Mouse (Mus musculus) testis, adult 10 weeks (tissue): ENCODE measurements around the gene Tctn1. TPM values are rescaled to one million over a fixed set of nuclear protein-coding genes. Genes with fewer than 3 reads are reported as not detected.

Experiments used
- polyA plus RNA-seq: library from polyadenylated mRNA; stranded (reverse); fragments of 350-450 nt; fragmentation: Illumina TruSeq; extraction: RNeasy Lipid Tissue Mini Kit (QIAGEN cat#74804); gene quantifications from one replicate; pipeline ENCODE4 v1.2.3, GENCODE M21; 2014; ENCODE audit warnings: low read depth, low replicate concordance

Tctn1 gene
- polyA plus RNA-seq, result 8.5 TPM

DNA sequence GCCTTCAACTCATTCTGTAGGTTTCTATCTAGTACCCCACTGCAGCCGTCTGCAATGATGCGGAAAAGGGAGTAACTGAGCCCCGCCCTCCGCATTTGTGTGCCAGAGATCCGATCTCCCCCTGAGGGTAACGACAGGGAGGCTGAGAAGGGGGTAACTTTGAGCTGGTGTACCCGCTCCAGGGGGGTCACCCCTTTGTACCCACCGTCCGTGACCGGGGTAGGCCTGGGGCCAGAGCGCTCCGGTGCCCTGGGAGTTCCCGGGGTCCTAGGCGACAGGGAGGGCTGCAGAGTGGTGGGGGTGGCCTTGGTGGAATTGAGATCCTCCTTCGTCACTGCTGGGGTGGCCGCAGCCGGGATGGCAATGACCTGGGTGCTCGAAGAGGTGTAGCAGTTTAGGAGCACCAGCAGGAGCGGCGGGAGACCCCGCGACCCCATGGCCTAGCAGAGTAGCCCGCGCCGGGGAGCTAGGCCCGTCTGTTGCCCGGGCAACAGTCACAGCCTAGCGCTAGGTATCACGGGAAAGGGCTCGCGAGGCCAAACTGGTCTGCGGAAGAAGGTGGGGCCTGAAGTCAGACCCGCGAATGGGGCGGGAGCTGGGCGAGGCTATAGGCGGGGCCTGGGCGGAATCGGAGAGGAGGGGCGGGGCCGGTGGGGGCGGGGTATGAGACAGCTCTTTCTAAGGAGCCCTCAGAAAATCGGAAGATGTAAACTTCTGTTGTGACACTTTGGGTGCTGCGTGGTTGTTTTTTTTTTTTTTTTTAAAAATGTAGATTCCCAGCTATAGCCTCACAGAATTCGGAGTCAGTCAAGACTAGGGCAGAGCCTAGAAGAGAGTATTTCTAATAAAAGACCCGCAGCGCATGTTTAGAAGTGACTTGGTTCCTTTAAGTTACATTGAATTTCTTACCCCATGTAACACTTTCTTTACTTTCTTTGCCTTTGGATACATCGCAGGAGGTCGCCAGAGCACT, at the start of gene Tctn1:
Tctn1 (minus strand) TSS at position 528 of the 973 bp plus-strand sequence.

DNA sequence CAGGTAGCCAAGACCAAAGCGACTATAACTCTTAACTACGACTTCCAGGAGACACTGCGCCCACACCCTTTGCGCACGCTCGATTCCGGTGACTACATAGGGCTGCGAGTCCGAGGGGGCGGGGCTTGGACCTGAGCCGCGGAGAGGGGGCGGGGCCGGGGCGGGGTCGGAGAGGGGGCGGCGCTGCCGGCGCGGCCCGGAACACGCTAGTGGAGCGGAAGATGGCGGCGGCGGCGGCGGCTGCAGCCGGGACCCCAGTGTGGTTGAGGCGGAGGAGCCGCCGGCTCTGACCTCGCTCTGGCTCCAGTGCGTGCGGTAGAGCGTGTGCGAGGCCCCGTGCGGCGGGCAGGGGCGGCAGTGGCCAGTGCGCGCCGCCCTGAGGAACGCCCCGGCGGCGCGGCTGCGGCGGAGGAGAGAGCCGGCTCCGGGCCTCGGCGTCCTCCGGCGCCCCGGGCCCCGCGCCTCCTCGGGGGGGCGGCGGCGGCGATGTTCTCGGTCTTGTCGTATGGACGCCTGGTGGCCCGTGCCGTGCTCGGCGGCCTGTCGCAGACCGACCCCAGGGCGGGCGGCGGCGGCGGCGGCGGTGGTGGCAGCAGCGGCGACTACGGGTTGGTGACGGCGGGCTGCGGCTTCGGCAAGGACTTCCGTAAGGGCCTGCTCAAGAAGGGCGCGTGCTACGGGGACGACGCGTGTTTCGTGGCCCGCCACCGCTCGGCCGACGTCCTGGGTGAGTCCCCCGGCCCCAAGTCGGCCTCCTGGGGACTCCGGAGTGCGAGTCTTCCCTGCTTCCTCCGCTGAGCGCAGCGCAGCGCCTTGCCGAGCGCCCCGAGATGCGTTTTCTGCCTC, 20.1 kb upstream of the Tctn1 start, which contains the start of gene Pptc7:
Pptc7 (plus strand) TSS at position 183 of the 846 bp plus-strand sequence.

GRCm38 (mm10) chr5:122206475-122206874, 57.8 kb downstream of the Tctn1 start, which contains the start of gene Hvcn1:
TSS of gene Hvcn1 (plus strand) at chr5:122206804.

Other genes with a start within 250 kb of the Tctn1 start
- gene Cux2, start 214.4 kb downstream of the Tctn1 start, polyA plus RNA-seq, result 0.18 TPM
- gene Myl2, start 163.5 kb downstream of the Tctn1 start, polyA plus RNA-seq, result 0.59 TPM
- 50.2 TPM for gene Ccdc63, start 123.6 kb downstream of the Tctn1 start, polyA plus RNA-seq
- 1,966 TPM for gene Ppp1cc, start 106.2 kb downstream of the Tctn1 start, polyA plus RNA-seq
- gene Hvcn1, start 57.7 kb downstream of the Tctn1 start, polyA plus RNA-seq, result 0.11 TPM
- 19.2 TPM for gene Pptc7, start 19.9 kb upstream of the Tctn1 start, polyA plus RNA-seq
- gene Rad9b, start 89.8 kb upstream of the Tctn1 start, polyA plus RNA-seq, result 36.7 TPM
- gene Vps29, start 89.9 kb upstream of the Tctn1 start, polyA plus RNA-seq, result 85.4 TPM
- 12.6 TPM for gene Gpn3, start 107.4 kb upstream of the Tctn1 start, polyA plus RNA-seq
- 119 TPM for gene Fam216a, start 107.9 kb upstream of the Tctn1 start, polyA plus RNA-seq
- gene Arpc3, start 127.4 kb upstream of the Tctn1 start, polyA plus RNA-seq, result 30.7 TPM
- gene Anapc7, start 157.2 kb upstream of the Tctn1 start, polyA plus RNA-seq, result 5.4 TPM
- gene Atp2a2, start 237.8 kb upstream of the Tctn1 start, polyA plus RNA-seq, result 125 TPM